Mouse (Mus musculus) heart, embryonic 11.5 days (tissue): ENCODE results near the gene Rhox6. TPM values are rescaled to one million over a fixed set of nuclear protein-coding genes. Genes with fewer than 3 reads are reported as not detected.

Experiments used
- polyA plus RNA-seq: library from polyadenylated mRNA; unstranded; fragments of >200 nt; fragmentation: Nextera tagmentation; extraction: Ambion mirVana; gene quantifications from 2 replicates; pipeline ENCODE4 v1.2.1, GENCODE M21; 2014

Rhox6 gene
- polyA plus RNA-seq, 1 experiment from 2014 or later = not detected

Other genes with a start within 250 kb of the Rhox6 start
- gene Rhox3f, start 245.9 kb upstream of the Rhox6 start, polyA plus RNA-seq = not detected in 2 replicates
- gene Rhox4f, start 219.2 kb upstream of the Rhox6 start, polyA plus RNA-seq = not detected in 2 replicates
- not detected in 2 replicates for gene Rhox3g, start 198.3 kb upstream of the Rhox6 start, polyA plus RNA-seq
- not detected in 2 replicates for gene Rhox2g, start 183.4 kb upstream of the Rhox6 start, polyA plus RNA-seq
- not detected in 2 replicates for gene Rhox4g, start 175.6 kb upstream of the Rhox6 start, polyA plus RNA-seq
- gene Rhox3h, start 158.1 kb upstream of the Rhox6 start, polyA plus RNA-seq = not detected in 2 replicates
- gene Rhox2h, start 153.6 kb upstream of the Rhox6 start, polyA plus RNA-seq = not detected in 2 replicates
- 13.7 and 16.5 TPM in 2 replicates for gene Rhox5, start 22.1 kb upstream of the Rhox6 start, polyA plus RNA-seq
- not detected in 2 replicates for gene Rhox7a, start 4.8 kb downstream of the Rhox6 start, polyA plus RNA-seq
- not detected in 2 replicates for gene Rhox8, start 52.0 kb downstream of the Rhox6 start, polyA plus RNA-seq
- gene Rhox7b, start 70.3 kb downstream of the Rhox6 start, polyA plus RNA-seq = not detected in 2 replicates
- not detected in 2 replicates for gene Rhox9, start 74.9 kb downstream of the Rhox6 start, polyA plus RNA-seq
- gene Btg1-ps1, start 191.9 kb downstream of the Rhox6 start, polyA plus RNA-seq = not detected in 2 replicates
- not detected in 2 replicates for gene Btg1-ps2, start 216.2 kb downstream of the Rhox6 start, polyA plus RNA-seq
- gene Rhox10, start 239.6 kb downstream of the Rhox6 start, polyA plus RNA-seq = not detected in 2 replicates